Mouse (Mus musculus) adrenal gland, postnatal 14 days (tissue): ENCODE data around the gene Tnfrsf1b. TPM values are rescaled to one million over a fixed set of nuclear protein-coding genes. Genes with fewer than 3 reads are reported as not detected.
"Not testable (repeated sequence)": the region's sequence is repeated elsewhere in the genome, so short reads cannot be mapped to it uniquely, and the experiment has no call there.

Experiments
- DNase-seq: peaks from one replicate; pipeline ENCODE4 v3.0.0; 2021; ENCODE audit warnings: mixed read lengths
- total RNA-seq: library from RNA; stranded (reverse); gene quantifications from 2 replicates; pipeline ENCODE4 v1.2.3, GENCODE M21; 2021

The Tnfrsf1b gene
- total RNA-seq, 1 experiment from 2014 or later = 6.3 TPM

DNA sequence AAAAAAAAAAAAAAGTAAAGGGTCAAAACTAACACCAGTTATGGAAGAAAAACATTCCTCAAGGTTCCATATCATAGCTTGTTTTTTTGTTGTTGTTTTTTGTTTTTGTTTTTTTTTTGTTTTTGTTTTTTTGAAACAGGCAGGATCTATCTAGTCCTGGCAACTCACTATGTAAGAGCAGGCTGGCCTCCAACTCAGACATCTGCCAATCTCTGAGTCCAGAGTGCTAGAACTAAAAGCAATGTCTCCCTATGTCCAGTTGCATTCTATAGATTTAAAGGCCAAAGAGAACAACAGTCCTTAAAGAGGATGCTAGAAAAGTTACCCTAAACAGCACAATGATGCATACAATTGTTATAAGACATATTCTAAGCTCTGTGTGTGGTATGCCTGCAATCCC lies 58.1 kb downstream of the Tnfrsf1b start:
- DNase-seq = no peak

DNA sequence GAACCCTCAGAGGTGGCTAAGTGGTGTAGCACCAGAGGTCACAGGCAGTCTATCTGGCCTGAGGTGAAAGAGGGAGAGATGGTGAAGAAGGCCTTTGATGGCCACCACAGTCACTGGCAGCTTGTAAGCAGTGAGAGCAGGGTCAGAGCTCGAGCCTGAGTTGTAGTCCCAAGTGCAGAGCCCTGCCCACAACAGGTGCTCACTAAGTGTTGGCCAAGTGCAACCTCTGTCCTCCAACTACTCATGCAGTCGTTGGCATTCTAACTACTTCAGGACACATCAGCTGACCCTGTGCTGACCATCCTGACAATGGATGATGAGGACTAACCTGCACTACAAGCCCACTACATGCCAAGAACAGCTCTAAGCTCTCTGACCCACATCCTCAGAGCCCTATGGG lies 59.1 kb downstream of the Tnfrsf1b start:
- no peak for DNase-seq

DNA sequence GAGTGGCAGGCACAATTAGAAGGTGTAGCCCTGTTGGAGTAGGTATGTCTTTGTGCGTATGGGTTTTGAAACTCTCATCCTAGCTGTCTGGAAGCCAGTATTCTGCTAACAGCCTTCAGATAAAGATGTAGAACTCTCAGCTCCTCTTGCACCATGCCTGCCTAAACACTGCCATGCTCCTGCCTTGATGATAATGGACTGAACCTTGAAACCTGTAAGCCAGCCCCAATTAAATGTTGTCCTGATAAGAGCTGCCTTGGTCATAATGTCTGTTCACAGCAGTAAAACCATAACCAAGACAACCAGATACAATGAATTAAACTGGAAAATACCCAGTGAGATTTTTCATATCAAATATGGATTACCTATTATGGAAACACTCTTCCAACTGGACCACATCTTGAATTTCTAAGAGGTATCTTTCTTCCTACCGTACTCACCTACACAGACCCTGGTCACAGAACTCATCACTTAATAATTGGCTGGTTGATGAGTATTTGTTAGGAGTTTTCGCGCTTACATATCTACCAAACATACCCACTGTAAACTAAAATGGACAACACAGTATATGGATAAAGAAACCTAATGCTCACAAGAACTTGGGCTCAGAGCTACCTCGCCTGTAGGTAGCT lies 67.6 kb downstream of the Tnfrsf1b start:
- DNase-seq = no peak

DNA sequence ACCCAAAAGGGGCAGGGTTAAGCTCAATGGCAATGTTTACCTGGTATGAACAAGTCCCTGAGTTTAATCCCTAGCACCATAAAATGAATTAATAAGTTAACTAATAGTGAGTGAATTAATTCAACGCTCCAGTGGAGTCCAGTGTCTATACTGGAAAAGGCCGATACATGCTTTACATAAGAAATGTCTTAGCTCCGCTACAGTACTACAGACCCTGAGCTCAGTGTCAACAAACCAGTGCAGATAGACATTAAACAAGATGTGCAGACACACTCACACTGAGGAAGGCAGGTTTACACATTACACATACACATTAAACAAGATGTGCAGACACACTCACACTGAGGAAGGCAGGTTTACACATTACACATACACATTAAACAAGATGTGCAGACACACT lies 81.1 kb downstream of the Tnfrsf1b start:
- DNase-seq = not testable (repeated sequence)

DNA sequence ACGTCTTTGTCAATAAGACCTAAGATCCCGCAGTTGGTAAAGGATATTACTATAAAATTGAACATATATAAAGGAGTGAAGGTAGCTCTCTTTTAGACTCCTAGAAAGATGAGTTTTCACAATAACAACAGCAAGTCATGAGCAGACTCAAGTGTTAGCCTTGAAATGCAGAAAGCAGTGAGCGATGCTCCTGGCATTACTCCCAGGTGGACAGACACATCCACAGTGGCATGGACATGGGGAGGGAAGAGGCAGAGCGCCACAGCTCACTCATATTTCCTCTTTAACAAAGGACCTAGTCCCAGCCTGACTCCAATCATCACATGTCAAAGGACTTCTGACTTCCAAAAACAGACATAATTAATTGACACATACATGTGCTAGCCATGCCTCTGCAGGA lies 82.6 kb downstream of the Tnfrsf1b start:
- peak; percentile 66 for DNase-seq

Other genes starting within 250 kb of the Tnfrsf1b start
- gene Vps13d, start 51.9 kb downstream of the Tnfrsf1b start, total RNA-seq = 47.6 and 52.2 TPM in 2 replicates
- 0.30 and 0.45 TPM in 2 replicates for gene Tnfrsf8, start 68.3 kb upstream of the Tnfrsf1b start, total RNA-seq